8 mouse cellular contexts compared by ENCODE assay signal in genomic region chr8:70210538-70210937, GRCm38 (mm10). TPM values are rescaled to one million over a fixed set of nuclear protein-coding genes. Genes with fewer than 3 reads are reported as not detected.
DNase-seq lines count a peak whose midpoint lies in the region; ATAC-seq lines count a peak whose summit lies in the region.

No protein-coding gene starts in this region.

- 14% methylated on average over 8 of the region's 8 CpGs for WGBS in kidney, embryonic 16.5 days
- WGBS in hindbrain, embryonic 13.5 days, result 38% methylated on average over 8 of the region's 8 CpGs
- 49% methylated on average over 8 of the region's 8 CpGs for WGBS in liver, embryonic 16.5 days (ENCODE audit: insufficient replicate concordance)

- H3K4me1 ChIP-seq in kidney, embryonic 16.5 days (ENCODE audit: insufficient read depth, low read length), result peaks cover 15% of the 10 kb centered on the region
- H3K4me1 ChIP-seq in brown adipose tissue, adult 24 weeks (ENCODE audit: control insufficient read depth, insufficient read depth, insufficient read length, low read length), result peaks cover 1% of the 10 kb centered on the region; the same call in 1 of the 2 replicates
- peaks cover 13% of the 10 kb centered on the region for H3K4me1 ChIP-seq in hindbrain, embryonic 13.5 days (replicated peaks)
- H3K4me1 ChIP-seq in liver, embryonic 16.5 days (ENCODE audit: control insufficient read depth, low read depth, low read length), result peaks cover 32% of the 10 kb centered on the region

- peak overlapping the region; percentile 14; the same call in 1 of the 2 replicates for H3K9ac ChIP-seq in kidney, embryonic 16.5 days (replicated peaks; ENCODE audit: low read length)
- peak overlapping the region; percentile 36; the same call in 1 of the 2 replicates for H3K9ac ChIP-seq in hindbrain, embryonic 13.5 days
- H3K9ac ChIP-seq in liver, embryonic 16.5 days (ENCODE audit: low read depth, low read length), result peak overlapping the region; percentile 5; the same call in 1 of the 2 replicates

- H3K9me3 ChIP-seq in kidney, embryonic 16.5 days (ENCODE audit: low read length), result no peaks in the 10 kb centered on the region
- H3K9me3 ChIP-seq in hindbrain, embryonic 13.5 days, result no peaks in the 10 kb centered on the region
- H3K9me3 ChIP-seq in liver, embryonic 16.5 days (replicated peaks; ENCODE audit: control insufficient read depth, low read length), result no peaks in the 10 kb centered on the region

- H3K27me3 ChIP-seq in kidney, embryonic 16.5 days (ENCODE audit: insufficient read depth, low read length), result no peaks in the 10 kb centered on the region
- peaks cover 24% of the 10 kb centered on the region for H3K27me3 ChIP-seq in hindbrain, embryonic 13.5 days
- H3K27me3 ChIP-seq in liver, embryonic 16.5 days (ENCODE audit: control insufficient read depth, insufficient read depth, low read depth, low read length), result no peaks in the 10 kb centered on the region

- ATAC-seq in kidney, embryonic 16.5 days (ENCODE audit: low FRiP score, low TSS enrichment), result no peak
- ATAC-seq in hindbrain, embryonic 13.5 days (ENCODE audit: low FRiP score), result no peak
- ATAC-seq in liver, embryonic 16.5 days (ENCODE audit: low read depth), result no peak
- ATAC-seq in megakaryocyte progenitor cell, adult 5-6 weeks (replicated peaks; ENCODE audit: poor library complexity), result no peak

- H3K4me3 ChIP-seq in kidney, embryonic 16.5 days (ENCODE audit: low read length), result no peak overlapping the region
- H3K4me3 ChIP-seq in brown adipose tissue, adult 24 weeks (ENCODE audit: insufficient read depth, low read depth, low read length), result peak overlapping the region; percentile 89
- peak overlapping the region; percentile 71; the same call in 1 of the 2 replicates for H3K4me3 ChIP-seq in hindbrain, embryonic 13.5 days
- peak overlapping the region; percentile 81 for H3K4me3 ChIP-seq in liver, embryonic 16.5 days (ENCODE audit: low read depth, low read length)

- DNase-seq in kidney, adult 11 months, result no peak
- DNase-seq in testis, postnatal 14 days (ENCODE audit: low spot score), result no peak
- DNase-seq in adrenal gland, postnatal 36 days, result no peak

- H3K4me2 ChIP-seq in kidney, embryonic 16.5 days (replicated peaks; ENCODE audit: low read depth, low read length), result peak overlapping the region; percentile 32
- peak overlapping the region; percentile 16; the same call in 1 of the 2 replicates for H3K4me2 ChIP-seq in hindbrain, embryonic 13.5 days
- peak overlapping the region; percentile 98 for H3K4me2 ChIP-seq in liver, embryonic 16.5 days (ENCODE audit: low read depth, low read length)

- peak overlapping the region; percentile 8; the same call in 1 of the 2 replicates for H3K27ac ChIP-seq in kidney, embryonic 16.5 days (ENCODE audit: low read length)
- H3K27ac ChIP-seq in brown adipose tissue, adult 24 weeks (replicated peaks; ENCODE audit: low read depth, low read length), result peak overlapping the region; percentile 92
- H3K27ac ChIP-seq in hindbrain, embryonic 13.5 days, result no peak overlapping the region
- H3K27ac ChIP-seq in liver, embryonic 16.5 days (ENCODE audit: low read length), result peak overlapping the region; percentile 29; the same call in 1 of the 2 replicates

- no peaks in the 10 kb centered on the region for H3K36me3 ChIP-seq in kidney, embryonic 16.5 days (ENCODE audit: insufficient read depth, low read length)
- H3K36me3 ChIP-seq in hindbrain, embryonic 13.5 days, result no peaks in the 10 kb centered on the region
- no peaks in the 10 kb centered on the region for H3K36me3 ChIP-seq in liver, embryonic 16.5 days (ENCODE audit: control insufficient read depth, insufficient read depth)

RNA-seq across cellular contexts. Expression of gene Slc25a42, which starts 1.6 kb away (rescaled TPM):
- 5.0 and 6.4 TPM in 2 replicates for polyA plus RNA-seq in kidney, embryonic 16.5 days (2015; fragmentation: Nextera tagmentation; extraction: Ambion mirVana)
- polyA plus RNA-seq in brown adipose tissue, adult 24 weeks (2012; ENCODE audit: insufficient read depth, insufficient read length, missing spikeins), result 75.9 and 89.9 TPM in 2 replicates
- 5.3 and 5.4 TPM in 2 replicates for polyA plus RNA-seq in hindbrain, embryonic 13.5 days (2015; fragmentation: Nextera tagmentation; extraction: Ambion mirVana)
- polyA plus RNA-seq in liver, embryonic 16.5 days (2015; fragmentation: Nextera tagmentation; extraction: Ambion mirVana), result 8.4 and 12.0 TPM in 2 replicates
- 10 to 100 TPM; 28.5 to 44.0 TPM for total RNA-seq in adrenal gland, postnatal 36 days (2021)
- total RNA-seq in megakaryocyte progenitor cell, adult 5-6 weeks (2015), result 2.5 and 2.8 TPM in 2 replicates
- 1.4 and 2.4 TPM in 2 replicates for total RNA-seq in megakaryocyte progenitor cell, adult 5-6 weeks (2017)

RNA-seq across cellular contexts. Expression of gene Sugp2, which starts 23.5 kb away (rescaled TPM):
- polyA plus RNA-seq in kidney, embryonic 16.5 days (2015; fragmentation: Nextera tagmentation; extraction: Ambion mirVana), result 28.0 and 34.8 TPM in 2 replicates
- 5.9 and 10.4 TPM in 2 replicates for polyA plus RNA-seq in brown adipose tissue, adult 24 weeks (2012; ENCODE audit: insufficient read depth, insufficient read length, missing spikeins)
- polyA plus RNA-seq in hindbrain, embryonic 13.5 days (2015; fragmentation: Nextera tagmentation; extraction: Ambion mirVana), result 72.1 and 81.8 TPM in 2 replicates
- 10.8 and 11.9 TPM in 2 replicates for polyA plus RNA-seq in liver, embryonic 16.5 days (2015; fragmentation: Nextera tagmentation; extraction: Ambion mirVana)
- total RNA-seq in adrenal gland, postnatal 36 days (2021), result 10 to 100 TPM; 24.0 to 34.1 TPM
- 32.2 and 53.8 TPM in 2 replicates for total RNA-seq in megakaryocyte progenitor cell, adult 5-6 weeks (2015)
- 44.2 and 45.7 TPM in 2 replicates for total RNA-seq in megakaryocyte progenitor cell, adult 5-6 weeks (2017)

RNA-seq across cellular contexts. Expression of gene Armc6, which starts 23.7 kb away (rescaled TPM):
- 23.8 and 31.5 TPM in 2 replicates for polyA plus RNA-seq in kidney, embryonic 16.5 days (2015; fragmentation: Nextera tagmentation; extraction: Ambion mirVana)
- polyA plus RNA-seq in brown adipose tissue, adult 24 weeks (2012; ENCODE audit: insufficient read depth, insufficient read length, missing spikeins), result 5.0 and 6.7 TPM in 2 replicates
- polyA plus RNA-seq in hindbrain, embryonic 13.5 days (2015; fragmentation: Nextera tagmentation; extraction: Ambion mirVana), result 79.1 and 89.7 TPM in 2 replicates
- polyA plus RNA-seq in liver, embryonic 16.5 days (2015; fragmentation: Nextera tagmentation; extraction: Ambion mirVana), result 12.1 and 12.7 TPM in 2 replicates
- total RNA-seq in adrenal gland, postnatal 36 days (2021), result 10 to 100 TPM; 10.7 to 13.6 TPM
- 7.1 and 9.2 TPM in 2 replicates for total RNA-seq in megakaryocyte progenitor cell, adult 5-6 weeks (2015)
- 3.2 and 5.3 TPM in 2 replicates for total RNA-seq in megakaryocyte progenitor cell, adult 5-6 weeks (2017)

RNA-seq across cellular contexts. Expression of gene Tmem161a, which starts 38.4 kb away (rescaled TPM):
- polyA plus RNA-seq in kidney, embryonic 16.5 days (2015; fragmentation: Nextera tagmentation; extraction: Ambion mirVana), result 81.7 and 87.8 TPM in 2 replicates
- polyA plus RNA-seq in brown adipose tissue, adult 24 weeks (2012; ENCODE audit: insufficient read depth, insufficient read length, missing spikeins), result 20.3 and 22.0 TPM in 2 replicates
- 44.3 and 52.3 TPM in 2 replicates for polyA plus RNA-seq in hindbrain, embryonic 13.5 days (2015; fragmentation: Nextera tagmentation; extraction: Ambion mirVana)
- 26.8 and 28.4 TPM in 2 replicates for polyA plus RNA-seq in liver, embryonic 16.5 days (2015; fragmentation: Nextera tagmentation; extraction: Ambion mirVana)
- total RNA-seq in adrenal gland, postnatal 36 days (2021), result 10 to 100 TPM; 70.2 to 74.5 TPM
- total RNA-seq in megakaryocyte progenitor cell, adult 5-6 weeks (2015), result 9.0 and 16.0 TPM in 2 replicates
- total RNA-seq in megakaryocyte progenitor cell, adult 5-6 weeks (2017), result 11.2 and 11.3 TPM in 2 replicates

Comparison
In these comparisons a context has a peak if more than half of its experiments do, and no peak if none do; other contexts are left out.
1. H3K4me2 ChIP-seq: peak in every context shown above with its lines; median percentile 98 in liver, embryonic 16.5 days; 32 in kidney, embryonic 16.5 days; 16 in hindbrain, embryonic 13.5 days.